Mouse (Mus musculus): Measurements from ENCODE around the gene Nts. TPM values are rescaled to one million over a fixed set of nuclear protein-coding genes. Genes with fewer than 3 reads are reported as not detected.

The Nts gene
- polyA plus RNA-seq (2015; fragmentation: Nextera tagmentation; extraction: Ambion mirVana), result 4.8 and 8.5 TPM in 2 replicates

GRCm38 (mm10) chr10:102490386-102490785 lies at the start of gene Nts:
Gene Nts (minus strand): TSS chr10:102490486.
- no peak for ATAC-seq
- Histone ChIP-seq H3K27ac (no peak within 1 kb of the TSS), H3K4me2 (replicated peaks) (no peak within 1 kb of the TSS), H3K36me3 (no peaks in the 10 kb centered on the region), H3K27me3 (no peaks in the 10 kb centered on the region), H3K4me3 (replicated peaks) (no peak within 1 kb of the TSS), H3K4me1 (replicated peaks) (no peaks in the 10 kb centered on the region), H3K9ac (replicated peaks) (no peak within 1 kb of the TSS), H3K9me3 (no peaks in the 10 kb centered on the region)
- WGBS, result 41% methylated on average over 3 of the region's 3 CpGs

- Histone ChIP-seq H3K36me3 (no peaks in the 10 kb centered on the region), H3K4me1 (replicated peaks) (no peaks in the 10 kb centered on the region), H3K27ac (no peak overlapping the region), H3K9me3 (no peaks in the 10 kb centered on the region), H3K4me3 (replicated peaks) (no peak overlapping the region), H3K4me2 (replicated peaks) (no peak overlapping the region), H3K27me3 (no peaks in the 10 kb centered on the region), H3K9ac (replicated peaks) (no peak overlapping the region)
- ATAC-seq, result no peak
- WGBS, result 77% methylated on average over 3 of the region's 3 CpGs
These were observed 37.6 kb upstream of the Nts start for GRCm38 (mm10) chr10:102527901-102528300.

GRCm38 (mm10) chr10:102514159-102514558 lies 23.9 kb upstream of the Nts start:
- no peaks in the 10 kb centered on the region for H3K36me3 ChIP-seq
- H3K4me2 ChIP-seq (replicated peaks), result no peak overlapping the region
- ATAC-seq, result no peak
- no peak overlapping the region for H3K9ac ChIP-seq (replicated peaks)
- H3K4me3 ChIP-seq (replicated peaks), result no peak overlapping the region
- H3K9me3 ChIP-seq, result no peaks in the 10 kb centered on the region
- WGBS, result 47% methylated on average over 1 of the region's 1 CpGs
- peaks cover 5% of the 10 kb centered on the region; the same call in 1 of the 2 replicates for H3K4me1 ChIP-seq (replicated peaks)
- H3K27ac ChIP-seq, result no peak overlapping the region
- H3K27me3 ChIP-seq, result no peaks in the 10 kb centered on the region

GRCm38 (mm10) chr10:102511807-102512461 lies 21.6 kb upstream of the Nts start, which contains the start of gene Rassf9:
Gene Rassf9 (plus strand): TSS chr10:102512222.
- no peak within 1 kb of the TSS for H3K9ac ChIP-seq (replicated peaks)
- H3K27ac ChIP-seq, result no peak within 1 kb of the TSS
- H3K4me1 ChIP-seq (replicated peaks), result peaks cover 5% of the 10 kb centered on the region; the same call in 1 of the 2 replicates
- peak; percentile 83 for ATAC-seq
- no peak within 1 kb of the TSS for H3K4me2 ChIP-seq (replicated peaks)
- H3K4me3 ChIP-seq (replicated peaks), result no peak within 1 kb of the TSS
- no peaks in the 10 kb centered on the region for H3K36me3 ChIP-seq
- no peaks in the 10 kb centered on the region for H3K9me3 ChIP-seq
- no peaks in the 10 kb centered on the region for H3K27me3 ChIP-seq
- WGBS, result 14% methylated on average over 5 of the region's 5 CpGs

- Histone ChIP-seq H3K4me2 (replicated peaks) (no peak overlapping the region), H3K9me3 (no peaks in the 10 kb centered on the region), H3K27ac (no peak overlapping the region), H3K4me1 (replicated peaks) (peaks cover 5% of the 10 kb centered on the region; the same call in 1 of the 2 replicates), H3K36me3 (no peaks in the 10 kb centered on the region), H3K9ac (replicated peaks) (no peak overlapping the region), H3K27me3 (no peaks in the 10 kb centered on the region), H3K4me3 (replicated peaks) (no peak overlapping the region)
- peak; percentile 63 for ATAC-seq
- 38% methylated on average over 3 of the region's 3 CpGs for WGBS
These were observed 21.1 kb upstream of the Nts start for GRCm38 (mm10) chr10:102511461-102511806.

GRCm38 (mm10) chr10:102507386-102507785 lies 17.1 kb upstream of the Nts start:
- no peak for ATAC-seq
- peaks cover 5% of the 10 kb centered on the region; the same call in 1 of the 2 replicates for H3K4me1 ChIP-seq (replicated peaks)
- H3K36me3 ChIP-seq, result no peaks in the 10 kb centered on the region
- no peak overlapping the region for H3K9ac ChIP-seq (replicated peaks)
- WGBS, result 69% methylated on average over 4 of the region's 4 CpGs
- H3K4me2 ChIP-seq (replicated peaks), result no peak overlapping the region
- no peaks in the 10 kb centered on the region for H3K27me3 ChIP-seq
- no peak overlapping the region for H3K27ac ChIP-seq
- H3K4me3 ChIP-seq (replicated peaks), result no peak overlapping the region
- no peaks in the 10 kb centered on the region for H3K9me3 ChIP-seq

- no peak overlapping the region for H3K4me2 ChIP-seq (replicated peaks)
- H3K9me3 ChIP-seq, result no peaks in the 10 kb centered on the region
- no peak for ATAC-seq
- 28% methylated on average over 4 of the region's 4 CpGs for WGBS
- no peak overlapping the region for H3K4me3 ChIP-seq (replicated peaks)
- H3K27me3 ChIP-seq, result no peaks in the 10 kb centered on the region
- no peak overlapping the region for H3K9ac ChIP-seq (replicated peaks)
- H3K4me1 ChIP-seq (replicated peaks), result no peaks in the 10 kb centered on the region
- H3K36me3 ChIP-seq, result no peaks in the 10 kb centered on the region
- H3K27ac ChIP-seq, result no peak overlapping the region
These were observed 8.5 kb upstream of the Nts start for GRCm38 (mm10) chr10:102498754-102499153.

- Histone ChIP-seq H3K9ac (replicated peaks) (no peak overlapping the region), H3K27me3 (no peaks in the 10 kb centered on the region), H3K4me3 (replicated peaks) (no peak overlapping the region), H3K4me1 (replicated peaks) (no peaks in the 10 kb centered on the region), H3K27ac (no peak overlapping the region), H3K9me3 (no peaks in the 10 kb centered on the region), H3K36me3 (no peaks in the 10 kb centered on the region), H3K4me2 (replicated peaks) (no peak overlapping the region)
- WGBS, result 8% methylated on average over 3 of the region's 3 CpGs
- ATAC-seq, result 0 out of 2 replicates have a peak, but pooled peaks have one; percentile 48
These were observed 1.5 kb upstream of the Nts start for GRCm38 (mm10) chr10:102491792-102492191.

- 87% methylated on average over 2 of the region's 2 CpGs for WGBS
- ATAC-seq, result no peak
- H3K9me3 ChIP-seq, result no peaks in the 10 kb centered on the region
- H3K4me3 ChIP-seq (replicated peaks), result no peak overlapping the region
- H3K4me1 ChIP-seq (replicated peaks), result no peaks in the 10 kb centered on the region
- H3K27ac ChIP-seq, result no peak overlapping the region
- no peak overlapping the region for H3K9ac ChIP-seq (replicated peaks)
- H3K36me3 ChIP-seq, result no peaks in the 10 kb centered on the region
- no peak overlapping the region for H3K4me2 ChIP-seq (replicated peaks)
- no peaks in the 10 kb centered on the region for H3K27me3 ChIP-seq
These were observed 20.9 kb downstream of the Nts start for GRCm38 (mm10) chr10:102469412-102469811.

GRCm38 (mm10) chr10:102451756-102452155 lies 38.5 kb downstream of the Nts start:
- no peaks in the 10 kb centered on the region for H3K9me3 ChIP-seq
- H3K36me3 ChIP-seq, result no peaks in the 10 kb centered on the region
- WGBS, result 12% methylated on average over 7 of the region's 7 CpGs
- no peaks in the 10 kb centered on the region for H3K4me1 ChIP-seq (replicated peaks)
- no peaks in the 10 kb centered on the region for H3K27me3 ChIP-seq
- H3K4me2 ChIP-seq (replicated peaks), result no peak overlapping the region
- no peak overlapping the region for H3K4me3 ChIP-seq (replicated peaks)
- no peak overlapping the region for H3K27ac ChIP-seq
- H3K9ac ChIP-seq (replicated peaks), result no peak overlapping the region
- ATAC-seq, result 0 out of 2 replicates have a peak, but pooled peaks have one; percentile 37

- no peaks in the 10 kb centered on the region for H3K9me3 ChIP-seq
- H3K27ac ChIP-seq, result no peak overlapping the region
- WGBS, result 9% methylated on average over 7 of the region's 7 CpGs
- H3K9ac ChIP-seq (replicated peaks), result no peak overlapping the region
- H3K36me3 ChIP-seq, result no peaks in the 10 kb centered on the region
- H3K27me3 ChIP-seq, result no peaks in the 10 kb centered on the region
- no peak overlapping the region for H3K4me3 ChIP-seq (replicated peaks)
- H3K4me1 ChIP-seq (replicated peaks), result no peaks in the 10 kb centered on the region
- H3K4me2 ChIP-seq (replicated peaks), result no peak overlapping the region
- ATAC-seq, result no peak
These were observed 40.8 kb downstream of the Nts start for GRCm38 (mm10) chr10:102449449-102449848.

- Histone ChIP-seq H3K4me3 (replicated peaks) (no peak overlapping the region), H3K27ac (no peak overlapping the region), H3K4me2 (replicated peaks) (no peak overlapping the region), H3K27me3 (no peaks in the 10 kb centered on the region), H3K36me3 (no peaks in the 10 kb centered on the region), H3K9me3 (no peaks in the 10 kb centered on the region), H3K4me1 (replicated peaks) (no peaks in the 10 kb centered on the region), H3K9ac (replicated peaks) (no peak overlapping the region)
- WGBS, result 19% methylated on average over 2 of the region's 2 CpGs
- peak; percentile 92 for ATAC-seq
These were observed 45.3 kb downstream of the Nts start for GRCm38 (mm10) chr10:102444912-102445556.
